Mouse (Mus musculus): ENCODE results near the gene Higd1b. TPM values are rescaled to one million over a fixed set of nuclear protein-coding genes. Genes with fewer than 3 reads are reported as not detected.

Gene Higd1b
- 3.8 and 4.1 TPM in 2 replicates for total RNA-seq (2021)
- long read RNA-seq, experiment 1, partial matches to known transcripts = 1 of 5 reads
- long read RNA-seq, experiment 1, other reads (novel, unspliced or antisense) = 1 of 5 reads
- long read RNA-seq, experiment 2, partial matches to known transcripts = 0 of 2 reads
- long read RNA-seq, experiment 2, other reads (novel, unspliced or antisense) = 1 of 2 reads

GRCm38 (mm10) chr11:102835549-102835948 is at the start of gene Higd1b:
Higd1b (plus strand) TSS chr11:102835849.
- DNase-seq = no peak

- no peak for DNase-seq
Observed at GRCm38 (mm10) chr11:102787688-102788177, 47.9 kb upstream of the Higd1b start.

GRCm38 (mm10) chr11:102791682-102792445 is 43.8 kb upstream of the Higd1b start:
- peak; percentile 48 for DNase-seq

GRCm38 (mm10) chr11:102794157-102794556 is 41.5 kb upstream of the Higd1b start:
- DNase-seq = no peak

- DNase-seq = no peak
Observed at GRCm38 (mm10) chr11:102803453-102803852, 32.2 kb upstream of the Higd1b start.

- no peak for DNase-seq
Observed at GRCm38 (mm10) chr11:102808246-102808645, 27.4 kb upstream of the Higd1b start.

- DNase-seq = no peak
Observed at GRCm38 (mm10) chr11:102810721-102811485, 24.7 kb upstream of the Higd1b start.

GRCm38 (mm10) chr11:102814881-102815280 is 20.8 kb upstream of the Higd1b start:
- DNase-seq = no peak

GRCm38 (mm10) chr11:102818121-102819020 is 17.3 kb upstream of the Higd1b start:
- DNase-seq = peak; percentile 70

- peak; percentile 85 for DNase-seq
Observed at GRCm38 (mm10) chr11:102819021-102819782, 16.4 kb upstream of the Higd1b start, which contains the start of gene Gjc1. Gjc1 (minus strand) TSS chr11:102819700.

GRCm38 (mm10) chr11:102819783-102820385 is 15.8 kb upstream of the Higd1b start:
- no peak for DNase-seq

- no peak for DNase-seq
Observed at GRCm38 (mm10) chr11:102820432-102820831, 15.2 kb upstream of the Higd1b start.

- no peak for DNase-seq
Observed at GRCm38 (mm10) chr11:102821231-102821630, 14.4 kb upstream of the Higd1b start.

GRCm38 (mm10) chr11:102826476-102826875 is 9.2 kb upstream of the Higd1b start:
- no peak for DNase-seq

GRCm38 (mm10) chr11:102827097-102827496 is 8.6 kb upstream of the Higd1b start:
- DNase-seq = no peak

- peak; percentile 83 for DNase-seq
Observed at GRCm38 (mm10) chr11:102830276-102830675, 5.4 kb upstream of the Higd1b start.

GRCm38 (mm10) chr11:102832700-102833297 is 2.9 kb upstream of the Higd1b start:
- DNase-seq = no peak

GRCm38 (mm10) chr11:102834219-102834618 is 1.4 kb upstream of the Higd1b start:
- no peak for DNase-seq

- DNase-seq = no peak
Observed at GRCm38 (mm10) chr11:102836146-102836545, 497 bp downstream of the Higd1b start.

- DNase-seq = no peak
Observed at GRCm38 (mm10) chr11:102837385-102837784, 1.7 kb downstream of the Higd1b start.
